Mouse (Mus musculus) ES-Bruce4 (cell line): ENCODE measurements at regions not wholly inside any gene's neighbourhood (a gene's known extent, or its start where the extent isn't known, plus 50 kb on each side); places are given as distances from the start of the nearest gene placed in this dataset.

Experiments used
- H3K27ac ChIP-seq: 2 replicates; pipeline ENCODE4 v1.5.1; 2012; ENCODE audit warnings: low read length, inconsistent platforms; ENCODE audit not compliant: insufficient read depth
- H3K27me3 ChIP-seq: 2 replicates; pipeline ENCODE4 v1.6.1; 2012; ENCODE audit warnings: mild to moderate bottlenecking, low read length, inconsistent platforms; ENCODE audit not compliant: control insufficient read depth, poor library complexity, insufficient read depth, severe bottlenecking
- H3K36me3 ChIP-seq: 2 replicates; pipeline ENCODE4 v1.6.1; 2012; ENCODE audit warnings: inconsistent platforms, mild to moderate bottlenecking, low read length, moderate library complexity; ENCODE audit not compliant: control insufficient read depth, poor library complexity, insufficient read depth, severe bottlenecking
- H3K4me1 ChIP-seq: one replicate; pipeline ENCODE4 v1.8.1; 2011; ENCODE audit warnings: low read length; ENCODE audit not compliant: control insufficient read depth, insufficient read depth
- H3K4me3 ChIP-seq: 2 replicates; pipeline ENCODE4 v1.5.1; 2011; ENCODE audit warnings: low read depth, mild to moderate bottlenecking, low read length
- H3K9ac ChIP-seq: 2 replicates; pipeline ENCODE4 v1.6.1; 2012; ENCODE audit warnings: low read depth, mild to moderate bottlenecking, inconsistent platforms; ENCODE audit not compliant: poor library complexity, severe bottlenecking
- H3K9me3 ChIP-seq: replicated peaks from 2 replicates; pipeline ENCODE4 v1.6.1; 2012; ENCODE audit warnings: mild to moderate bottlenecking, low read length, inconsistent platforms; ENCODE audit not compliant: control insufficient read depth, poor library complexity, insufficient read depth, severe bottlenecking
- CTCF ChIP-seq: IDR thresholded peaks from one replicate; pipeline ENCODE4 v1.8.1; 2011; ENCODE audit warnings: low read depth, low read length
- EP300 ChIP-seq: IDR thresholded peaks from 2 replicates; pipeline ENCODE4 v1.6.1; 2011; ENCODE audit warnings: low read depth, low read length; ENCODE audit not compliant: insufficient read depth
- POLR2A ChIP-seq: IDR thresholded peaks from one replicate; pipeline ENCODE4 v1.8.1; 2011; ENCODE audit warnings: low read length; ENCODE audit not compliant: insufficient read depth

DNA sequence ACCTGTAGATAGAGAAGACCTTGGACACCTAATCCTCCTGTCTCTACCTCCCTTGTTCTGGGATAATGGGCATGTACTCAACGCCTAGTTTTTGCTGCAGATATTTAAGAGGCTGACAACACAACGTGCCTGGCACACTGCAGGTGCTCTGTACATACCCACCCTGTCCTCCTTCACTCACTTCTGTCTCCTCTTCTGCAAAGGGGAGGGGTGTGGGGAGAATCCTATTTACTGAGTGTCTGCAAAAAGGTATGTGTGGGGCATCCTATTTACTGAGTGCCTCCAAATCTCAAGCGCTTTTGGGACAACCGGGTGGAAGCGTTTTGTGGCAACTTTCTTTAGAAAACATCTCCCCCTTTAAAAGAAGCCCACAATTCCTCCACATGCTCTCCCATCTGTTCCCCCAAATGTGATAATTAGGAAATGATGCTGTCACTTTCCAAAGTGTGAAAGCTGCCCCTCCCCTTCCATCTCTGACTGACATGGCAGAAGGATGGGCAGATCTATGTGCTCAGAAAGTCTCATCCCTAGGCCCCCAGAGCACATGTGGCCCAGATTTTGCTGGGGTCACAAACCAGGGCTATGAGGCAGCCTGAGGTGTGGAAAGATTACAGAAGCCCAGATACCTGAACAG lies 93.5 kb upstream of the Mycn start:
- Histone ChIP-seq H3K36me3 (no peaks in the 10 kb centered on the region), H3K9ac (no peak overlapping the region), H3K27me3 (no peaks in the 10 kb centered on the region), H3K9me3 (no peaks in the 10 kb centered on the region), H3K4me1 (no peaks in the 10 kb centered on the region), H3K4me3 (no peak overlapping the region), H3K27ac (no peak overlapping the region)
- TF ChIP-seq CTCF: no peak
- TF ChIP-seq EP300: no peak
- no peak for TF ChIP-seq POLR2A

DNA sequence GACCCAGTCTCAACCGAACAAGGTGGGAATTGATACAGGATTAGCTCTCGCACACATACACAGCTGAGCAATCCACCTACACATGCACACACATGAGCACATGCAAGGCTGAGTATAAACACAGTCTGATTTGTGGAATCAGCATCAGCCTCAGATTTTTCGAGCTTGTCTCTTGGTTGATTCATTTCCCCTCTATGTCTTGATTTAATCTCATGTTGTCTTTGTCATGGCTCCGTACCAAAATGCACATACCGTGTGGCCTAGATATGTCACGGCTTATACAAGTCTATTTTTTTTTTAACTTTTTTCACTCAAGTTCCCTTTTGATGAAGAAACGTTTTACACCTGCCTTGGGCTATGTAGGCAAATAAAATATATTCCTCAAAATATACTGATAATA lies 88.6 kb upstream of the Mycn start:
- Histone ChIP-seq H3K9ac (no peak overlapping the region), H3K27me3 (no peaks in the 10 kb centered on the region), H3K9me3 (no peaks in the 10 kb centered on the region), H3K4me3 (no peak overlapping the region), H3K4me1 (no peaks in the 10 kb centered on the region), H3K27ac (no peak overlapping the region), H3K36me3 (no peaks in the 10 kb centered on the region)
- TF ChIP-seq CTCF (no peak), EP300 (no peak), POLR2A (no peak)

DNA sequence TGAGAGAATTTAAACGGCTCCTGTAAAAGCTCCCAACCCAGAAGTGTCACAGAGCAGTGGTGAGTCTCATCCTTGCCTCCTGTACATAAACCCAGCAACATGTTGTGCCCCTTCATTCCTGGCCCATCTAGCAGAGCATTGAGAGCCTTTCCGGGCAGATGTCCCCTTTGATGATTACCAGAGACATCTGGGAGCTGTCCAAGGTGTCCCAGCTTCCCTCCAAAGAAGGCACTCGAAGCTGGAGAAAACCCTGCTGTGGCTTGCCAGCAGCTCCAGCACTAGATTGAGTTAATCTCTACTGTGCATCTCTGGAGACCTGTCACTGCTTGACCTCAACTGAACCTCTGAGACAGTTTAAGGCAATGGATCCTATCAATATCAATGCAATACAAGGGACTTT lies 86.4 kb upstream of the Mycn start:
- Histone ChIP-seq H3K9ac (no peak overlapping the region), H3K4me1 (no peaks in the 10 kb centered on the region), H3K36me3 (no peaks in the 10 kb centered on the region), H3K4me3 (no peak overlapping the region), H3K9me3 (no peaks in the 10 kb centered on the region), H3K27ac (no peak overlapping the region), H3K27me3 (no peaks in the 10 kb centered on the region)
- TF ChIP-seq CTCF (no peak), EP300 (no peak), POLR2A (no peak)

DNA sequence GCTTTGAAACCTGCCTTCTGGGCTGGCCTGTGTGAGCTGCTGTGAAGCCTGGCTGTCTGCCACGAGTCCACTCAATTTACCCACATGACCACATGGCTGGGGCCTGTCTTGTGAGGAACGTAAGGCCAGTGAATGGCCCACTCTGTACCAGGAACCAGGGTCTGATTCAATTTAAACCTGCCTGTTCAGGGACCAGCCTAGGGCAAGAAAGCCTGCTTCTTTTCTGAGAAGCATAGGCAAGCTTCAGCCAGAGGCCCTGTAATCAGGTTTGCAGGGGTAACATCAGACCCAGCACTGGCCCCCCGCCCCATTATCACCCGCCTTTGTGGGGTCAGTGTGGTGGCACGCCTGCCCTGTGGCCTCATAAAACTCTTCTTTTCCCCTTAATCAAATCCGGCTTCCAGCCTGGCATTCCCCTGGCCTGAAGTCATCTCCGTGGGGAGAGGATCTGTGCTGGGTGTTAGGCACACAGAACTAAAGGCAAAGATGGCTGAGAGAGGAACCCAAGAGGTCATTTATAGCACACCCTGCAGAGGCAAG lies 84.4 kb upstream of the Mycn start:
- no peak overlapping the region for H3K27ac ChIP-seq
- H3K9ac ChIP-seq: no peak overlapping the region
- no peaks in the 10 kb centered on the region for H3K36me3 ChIP-seq
- H3K27me3 ChIP-seq: no peaks in the 10 kb centered on the region
- H3K9me3 ChIP-seq: no peaks in the 10 kb centered on the region
- H3K4me3 ChIP-seq: no peak overlapping the region
- no peaks in the 10 kb centered on the region for H3K4me1 ChIP-seq
- TF ChIP-seq EP300 (no peak), POLR2A (no peak), CTCF (no peak)

DNA sequence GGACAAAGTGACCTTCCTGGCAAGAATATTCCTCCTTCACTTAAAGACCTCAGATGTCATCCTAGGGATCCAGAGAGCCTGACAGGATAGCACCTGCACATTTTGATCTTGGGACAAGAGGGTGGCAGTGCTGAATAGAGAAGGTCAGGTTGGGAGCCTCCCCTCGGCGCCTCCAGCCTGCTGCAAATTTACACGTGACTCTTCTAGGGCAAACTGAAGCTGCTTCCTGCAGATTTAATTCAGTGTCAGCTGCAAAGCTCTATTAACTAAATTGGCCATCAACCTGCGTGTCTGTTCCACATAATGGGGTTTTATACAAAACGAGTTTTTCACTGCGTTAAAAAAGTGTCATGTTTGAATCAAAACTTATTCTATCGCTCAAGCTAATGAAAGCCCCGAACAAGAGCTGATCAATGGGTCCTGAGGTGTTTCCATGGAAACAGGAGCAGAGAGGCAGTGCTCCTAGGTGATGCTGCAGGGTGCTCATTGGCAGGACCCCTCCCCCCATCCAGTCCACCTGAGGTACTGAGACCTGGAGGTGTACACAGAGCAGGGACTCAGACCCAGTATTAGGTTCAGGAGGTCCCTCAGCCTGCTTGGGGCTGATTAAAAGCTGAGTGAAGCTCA lies 82.6 kb upstream of the Mycn start:
- H3K36me3 ChIP-seq: no peaks in the 10 kb centered on the region
- H3K4me3 ChIP-seq: no peak overlapping the region
- H3K27ac ChIP-seq: no peak overlapping the region
- no peaks in the 10 kb centered on the region for H3K9me3 ChIP-seq
- no peaks in the 10 kb centered on the region for H3K4me1 ChIP-seq
- no peak for TF ChIP-seq POLR2A
- TF ChIP-seq EP300: no peak
- TF ChIP-seq CTCF: no peak
- H3K9ac ChIP-seq: no peak overlapping the region
- H3K27me3 ChIP-seq: no peaks in the 10 kb centered on the region

DNA sequence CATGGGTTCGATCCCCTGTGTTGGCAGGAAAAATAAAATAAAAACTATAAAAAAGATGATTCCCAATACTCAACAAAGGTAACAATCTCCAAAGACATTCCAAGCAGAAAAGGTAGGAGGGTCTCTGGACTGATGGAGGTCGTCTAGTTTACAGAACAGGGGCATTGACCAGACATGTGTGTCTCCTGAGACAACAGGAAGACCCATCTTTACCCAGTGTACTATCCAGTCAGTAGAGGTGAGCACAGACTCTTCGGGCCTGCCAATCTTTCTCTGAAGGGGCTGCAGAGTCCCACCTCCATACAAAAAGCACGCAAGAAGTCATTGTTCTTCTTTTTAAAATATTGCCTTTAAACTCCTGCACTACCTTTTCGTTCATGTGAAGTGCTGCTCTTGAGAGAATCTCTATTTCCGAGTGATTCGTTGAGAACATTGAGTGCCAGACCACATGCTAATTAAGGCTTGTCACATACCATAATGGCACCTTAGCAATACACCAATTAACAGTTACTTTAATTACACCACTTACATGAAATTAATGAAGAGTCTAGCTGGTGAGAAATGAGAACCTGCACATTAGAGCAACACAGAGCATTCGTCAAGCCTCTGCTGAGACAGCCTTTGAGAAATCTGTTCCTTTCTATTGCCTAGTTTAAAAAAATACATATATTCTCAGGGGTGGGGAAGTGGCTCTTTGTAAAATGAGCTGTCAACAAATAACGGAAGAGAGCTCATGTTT lies 69.5 kb upstream of the Mycn start:
- TF ChIP-seq CTCF (no peak), EP300 (no peak), POLR2A (no peak)
- H3K4me1 ChIP-seq: no peaks in the 10 kb centered on the region

More for the DNA sequence above, 69.5 kb upstream of the Mycn start:
- Histone ChIP-seq H3K27me3 (no peaks in the 10 kb centered on the region), H3K27ac (no peak overlapping the region), H3K36me3 (no peaks in the 10 kb centered on the region), H3K9me3 (no peaks in the 10 kb centered on the region), H3K9ac (no peak overlapping the region), H3K4me3 (no peak overlapping the region)
